Mouse (Mus musculus): ENCODE results near the gene Stoml2.
A peak's percentile ranks its signal among the peaks of the same experiment; 100 is the strongest.

Gene Stoml2

GRCm38 (mm10) chr4:43038567-43039495 is 7.3 kb upstream of the Stoml2 start:
- DNase-seq (ENCODE audit: inconsistent ontology term), result peak; percentile 79

DNA sequence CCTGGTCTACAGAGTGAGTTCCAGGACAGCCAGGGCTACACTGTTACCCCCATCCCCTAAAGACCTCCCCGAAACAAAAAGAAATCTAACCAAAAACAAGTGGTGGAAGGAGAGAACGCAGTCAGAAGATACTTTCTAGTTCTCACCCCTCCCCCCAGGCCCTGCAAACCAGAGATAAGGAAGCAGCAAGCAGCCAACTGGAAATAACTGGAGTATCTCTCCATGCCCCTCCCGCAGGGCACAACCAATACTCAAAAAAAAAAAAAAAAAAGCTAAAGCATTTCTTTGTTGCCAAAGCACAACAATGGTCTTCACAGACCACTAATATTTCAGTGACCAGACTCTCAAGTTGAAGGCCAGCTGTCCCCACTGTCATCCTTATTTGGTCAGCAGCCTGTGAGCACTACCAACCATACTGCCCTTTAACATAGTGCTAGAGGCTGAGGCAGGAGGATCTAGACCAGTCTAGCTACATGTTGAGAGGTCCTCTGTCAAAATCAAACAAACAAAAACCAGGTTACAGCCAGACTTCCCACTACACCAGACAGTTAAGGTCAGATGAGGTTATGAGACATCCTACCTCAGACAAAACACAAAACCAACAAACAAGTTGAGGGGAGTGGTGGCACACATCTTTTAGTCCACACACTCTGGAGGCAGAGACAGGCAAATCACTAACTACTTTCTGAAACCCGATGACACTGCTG is 6.5 kb upstream of the Stoml2 start:
- no peak for DNase-seq (ENCODE audit: inconsistent ontology term)

GRCm38 (mm10) chr4:43036356-43036755 is 4.8 kb upstream of the Stoml2 start:
- no peak for DNase-seq (ENCODE audit: inconsistent ontology term)

GRCm38 (mm10) chr4:43035851-43036250 is 4.3 kb upstream of the Stoml2 start:
- DNase-seq (ENCODE audit: inconsistent ontology term), result no peak

- DNase-seq (ENCODE audit: inconsistent ontology term), result no peak
These were observed 2.0 kb upstream of the Stoml2 start for GRCm38 (mm10) chr4:43033481-43033880.

GRCm38 (mm10) chr4:43032501-43032900 is 991 bp upstream of the Stoml2 start:
- no peak for DNase-seq (ENCODE audit: inconsistent ontology term)

GRCm38 (mm10) chr4:43030780-43031230 is 705 bp downstream of the Stoml2 start:
- DNase-seq (ENCODE audit: inconsistent ontology term), result no peak

GRCm38 (mm10) chr4:43030352-43030751 is 1.2 kb downstream of the Stoml2 start:
- no peak for DNase-seq (ENCODE audit: inconsistent ontology term)

GRCm38 (mm10) chr4:43029749-43030148 is 1.8 kb downstream of the Stoml2 start:
- no peak for DNase-seq (ENCODE audit: inconsistent ontology term)

GRCm38 (mm10) chr4:43029121-43029520 is 2.4 kb downstream of the Stoml2 start:
- DNase-seq (ENCODE audit: inconsistent ontology term), result no peak

DNA sequence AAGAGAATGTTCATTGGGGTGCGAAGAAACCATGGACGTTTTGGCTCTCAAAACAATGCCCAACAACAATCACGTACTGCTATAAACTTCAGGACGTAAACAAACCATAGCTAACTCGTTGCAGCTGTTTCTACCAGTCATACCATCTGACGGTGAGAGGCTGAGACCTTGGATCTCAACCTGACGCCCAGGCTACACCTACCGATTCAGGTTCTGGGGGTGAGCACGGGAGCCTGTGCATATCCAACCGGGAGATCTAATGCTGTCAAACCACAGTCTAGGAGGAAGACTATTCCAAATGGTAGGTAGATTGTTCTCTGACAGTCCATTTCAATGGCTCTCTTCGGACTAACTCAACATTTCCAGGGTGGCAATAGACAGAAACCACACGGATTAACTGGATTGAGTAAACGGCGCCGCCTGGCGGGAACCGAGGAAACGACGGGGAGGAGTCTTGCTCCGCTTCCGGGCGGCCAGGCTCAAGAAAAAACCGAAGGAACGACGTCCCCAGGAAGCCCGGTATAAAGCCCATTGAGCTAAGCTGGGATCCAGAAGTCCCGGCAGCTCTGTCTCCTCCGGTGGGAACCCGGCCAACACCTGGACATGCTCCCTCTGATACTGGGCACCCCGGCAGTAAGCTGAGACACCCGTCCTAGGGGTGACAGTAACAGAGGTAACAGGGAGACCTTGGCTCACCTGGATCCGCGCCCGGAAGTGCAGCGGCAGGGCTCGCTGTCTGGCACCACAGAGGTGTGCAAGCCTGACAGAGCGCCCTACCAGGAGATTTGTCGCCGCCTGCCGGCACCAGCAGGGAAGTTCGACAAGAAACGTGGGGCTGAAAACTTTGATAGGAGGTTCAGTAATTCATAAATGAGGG is 6.2 kb downstream of the Stoml2 start, which contains the start of gene Pigo:
Pigo (minus strand) TSS at position 736 of the 877 bp plus-strand sequence.
- DNase-seq (ENCODE audit: inconsistent ontology term), result peak; percentile 98

- no peak for DNase-seq (ENCODE audit: inconsistent ontology term)
These were observed 6.8 kb downstream of the Stoml2 start for GRCm38 (mm10) chr4:43024673-43025072.

- DNase-seq (ENCODE audit: inconsistent ontology term), result no peak
These were observed 10.2 kb downstream of the Stoml2 start for GRCm38 (mm10) chr4:43021341-43021740.

DNA sequence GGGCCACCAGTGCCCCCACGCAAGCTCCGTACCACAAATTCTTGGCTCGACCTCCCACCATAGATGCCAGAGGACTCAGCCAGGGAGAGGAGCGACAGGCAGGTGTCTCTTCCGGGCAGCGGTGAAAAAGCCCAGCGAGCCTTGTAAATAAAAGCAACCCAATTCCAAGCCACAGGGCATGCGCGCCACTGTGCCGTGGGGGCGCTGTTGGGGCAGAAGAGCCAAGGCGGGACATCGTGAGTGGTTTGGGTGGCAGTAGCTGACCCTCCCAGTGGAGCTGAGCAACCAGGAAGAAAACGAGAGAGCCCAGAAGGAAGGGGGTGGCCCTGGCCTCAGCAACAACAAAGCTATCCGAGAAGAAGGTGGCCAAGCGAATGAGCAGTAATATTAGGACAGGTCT is 10.6 kb downstream of the Stoml2 start:
- DNase-seq (ENCODE audit: inconsistent ontology term), result no peak

- DNase-seq (ENCODE audit: inconsistent ontology term), result no peak
These were observed 11.7 kb downstream of the Stoml2 start for GRCm38 (mm10) chr4:43019641-43020465.

GRCm38 (mm10) chr4:43019176-43019575 is 12.3 kb downstream of the Stoml2 start:
- no peak for DNase-seq (ENCODE audit: inconsistent ontology term)

DNA sequence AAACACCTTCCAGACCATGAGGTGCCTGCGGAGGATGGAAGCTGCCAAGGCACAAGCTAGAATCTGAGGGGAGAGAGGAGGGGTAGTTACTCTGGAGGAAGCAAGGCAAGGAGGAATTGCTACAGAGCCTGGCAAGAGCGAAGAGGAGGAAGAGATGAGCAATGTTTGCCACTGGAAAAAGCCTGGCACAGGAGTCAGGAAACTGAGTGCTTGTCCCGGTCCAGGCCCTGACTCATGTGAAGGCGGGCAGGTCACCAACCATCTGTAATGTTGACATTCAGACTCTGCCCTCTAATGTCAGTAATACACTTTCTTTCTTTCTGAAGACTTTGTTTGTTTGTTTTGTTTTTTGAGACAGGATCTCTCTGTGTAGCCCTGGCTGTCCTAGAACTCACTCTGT is 13.4 kb downstream of the Stoml2 start:
- DNase-seq (ENCODE audit: inconsistent ontology term), result no peak

DNA sequence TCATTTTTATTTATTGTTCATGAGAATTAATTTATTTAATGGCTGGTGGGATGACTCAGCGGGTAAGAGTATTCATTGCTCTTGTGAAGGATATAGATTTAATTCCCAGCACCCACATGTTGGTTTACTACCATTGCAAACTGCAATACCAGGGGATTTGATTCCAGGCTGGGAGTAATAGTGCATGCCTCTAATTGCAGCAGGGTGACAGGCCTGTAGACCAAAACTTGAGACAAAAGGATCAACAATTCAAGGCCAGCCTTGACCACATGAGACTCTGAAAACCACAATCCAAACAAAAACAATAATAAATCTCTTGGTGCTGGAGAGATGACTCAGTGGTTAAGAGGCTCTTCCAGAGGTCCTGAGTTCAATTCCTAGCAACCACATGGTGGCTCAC is 19.4 kb downstream of the Stoml2 start:
- peak; percentile 40 for DNase-seq (ENCODE audit: inconsistent ontology term)

GRCm38 (mm10) chr4:43010161-43011038 is 21.1 kb downstream of the Stoml2 start, which contains the start of gene Fancg:
TSS of gene Fancg (minus strand) at chr4:43010506.
- peak; percentile 87 for DNase-seq (ENCODE audit: inconsistent ontology term)

DNA sequence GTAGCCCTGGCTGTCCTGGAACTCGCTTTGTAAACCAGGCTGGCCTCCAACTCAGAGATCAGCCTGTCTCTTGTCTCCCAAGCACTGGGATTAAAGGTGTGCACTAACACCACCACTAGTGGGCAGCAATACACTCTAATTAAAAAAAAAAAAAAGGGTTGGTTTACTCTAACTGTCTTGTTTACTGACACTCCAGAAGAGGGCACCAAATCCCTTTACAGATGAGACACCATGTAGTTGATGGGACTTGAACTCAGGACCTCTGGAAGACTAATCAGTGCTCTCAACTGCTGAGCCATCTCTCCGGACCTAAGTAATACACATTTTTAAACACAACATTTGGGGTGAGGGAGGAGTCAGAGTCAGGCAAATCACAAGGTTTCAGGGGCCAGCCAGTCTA is 25.7 kb downstream of the Stoml2 start:
- DNase-seq (ENCODE audit: inconsistent ontology term), result peak; percentile 59
